Mouse (Mus musculus): ENCODE results near the gene Gpr162. TPM values are rescaled to one million over a fixed set of nuclear protein-coding genes. Genes with fewer than 3 reads are reported as not detected.

The Gpr162 gene
- polyA plus RNA-seq, 1 experiment: 2.4 TPM

GRCm38 (mm10) chr6:124866560-124866959 is 2.8 kb upstream of the Gpr162 start:
- Histone ChIP-seq H3K9ac (ENCODE audit: low read depth, poor library complexity, severe bottlenecking) (no peak overlapping the region), H3K36me3 (ENCODE audit: control insufficient read depth, insufficient read depth, low read length, poor library complexity, severe bottlenecking) (no peaks in the 10 kb centered on the region), H3K4me1 (ENCODE audit: control insufficient read depth, insufficient read depth, low read length) (peaks cover 6% of the 10 kb centered on the region), H3K4me3 (ENCODE audit: low read depth, low read length) (no peak overlapping the region), H3K27me3 (ENCODE audit: control insufficient read depth, insufficient read depth, low read length, poor library complexity, severe bottlenecking) (no peaks in the 10 kb centered on the region), H3K27ac (ENCODE audit: insufficient read depth, low read length) (no peak overlapping the region), H3K9me3 (replicated peaks; ENCODE audit: control insufficient read depth, insufficient read depth, low read length, poor library complexity, severe bottlenecking) (no peaks in the 10 kb centered on the region)
- TF ChIP-seq CTCF (IDR thresholded peaks at IDR 0.05; ENCODE audit: low read depth, low read length): no peak
- TF ChIP-seq POLR2A (IDR thresholded peaks at IDR 0.05; ENCODE audit: insufficient read depth, low read length): no peak
- no peak for TF ChIP-seq EP300 (IDR thresholded peaks at IDR 0.05; ENCODE audit: insufficient read depth, low read depth, low read length)

GRCm38 (mm10) chr6:124865766-124866362 is 2.1 kb upstream of the Gpr162 start:
- no peak overlapping the region for H3K9ac ChIP-seq (ENCODE audit: low read depth, poor library complexity, severe bottlenecking)
- H3K36me3 ChIP-seq (ENCODE audit: control insufficient read depth, insufficient read depth, low read length, poor library complexity, severe bottlenecking): no peaks in the 10 kb centered on the region
- H3K9me3 ChIP-seq (replicated peaks; ENCODE audit: control insufficient read depth, insufficient read depth, low read length, poor library complexity, severe bottlenecking): no peaks in the 10 kb centered on the region
- peaks cover 10% of the 10 kb centered on the region for H3K4me1 ChIP-seq (ENCODE audit: control insufficient read depth, insufficient read depth, low read length)
- no peak overlapping the region for H3K27ac ChIP-seq (ENCODE audit: insufficient read depth, low read length)
- no peaks in the 10 kb centered on the region for H3K27me3 ChIP-seq (ENCODE audit: control insufficient read depth, insufficient read depth, low read length, poor library complexity, severe bottlenecking)
- TF ChIP-seq POLR2A (IDR thresholded peaks at IDR 0.05; ENCODE audit: insufficient read depth, low read length) (no peak), CTCF (IDR thresholded peaks at IDR 0.05; ENCODE audit: low read depth, low read length) (no peak)
- H3K4me3 ChIP-seq (ENCODE audit: low read depth, low read length): no peak overlapping the region

- Histone ChIP-seq H3K9ac (ENCODE audit: low read depth, poor library complexity, severe bottlenecking) (peak overlapping the region; percentile 78), H3K4me3 (ENCODE audit: low read depth, low read length) (peak overlapping the region; percentile 57), H3K9me3 (replicated peaks; ENCODE audit: control insufficient read depth, insufficient read depth, low read length, poor library complexity, severe bottlenecking) (no peaks in the 10 kb centered on the region), H3K36me3 (ENCODE audit: control insufficient read depth, insufficient read depth, low read length, poor library complexity, severe bottlenecking) (no peaks in the 10 kb centered on the region), H3K27me3 (ENCODE audit: control insufficient read depth, insufficient read depth, low read length, poor library complexity, severe bottlenecking) (no peaks in the 10 kb centered on the region), H3K27ac (ENCODE audit: insufficient read depth, low read length) (no peak overlapping the region), H3K4me1 (ENCODE audit: control insufficient read depth, insufficient read depth, low read length) (peaks cover 13% of the 10 kb centered on the region)
- TF ChIP-seq EP300 (IDR thresholded peaks at IDR 0.05; ENCODE audit: insufficient read depth, low read depth, low read length) (no peak), POLR2A (IDR thresholded peaks at IDR 0.05; ENCODE audit: insufficient read depth, low read length) (no peak), CTCF (IDR thresholded peaks at IDR 0.05; ENCODE audit: low read depth, low read length) (peak; percentile 30)
Measured at GRCm38 (mm10) chr6:124863125-124863657, 592 bp downstream of the Gpr162 start.

- Histone ChIP-seq H3K9me3 (replicated peaks; ENCODE audit: control insufficient read depth, insufficient read depth, low read length, poor library complexity, severe bottlenecking) (no peaks in the 10 kb centered on the region), H3K27ac (ENCODE audit: insufficient read depth, low read length) (no peak overlapping the region), H3K36me3 (ENCODE audit: control insufficient read depth, insufficient read depth, low read length, poor library complexity, severe bottlenecking) (no peaks in the 10 kb centered on the region), H3K4me3 (ENCODE audit: low read depth, low read length) (no peak overlapping the region), H3K4me1 (ENCODE audit: control insufficient read depth, insufficient read depth, low read length) (peaks cover 13% of the 10 kb centered on the region), H3K9ac (ENCODE audit: low read depth, poor library complexity, severe bottlenecking) (no peak overlapping the region), H3K27me3 (ENCODE audit: control insufficient read depth, insufficient read depth, low read length, poor library complexity, severe bottlenecking) (no peaks in the 10 kb centered on the region)
- no peak for TF ChIP-seq CTCF (IDR thresholded peaks at IDR 0.05; ENCODE audit: low read depth, low read length)
- TF ChIP-seq EP300 (IDR thresholded peaks at IDR 0.05; ENCODE audit: insufficient read depth, low read depth, low read length): no peak
- TF ChIP-seq POLR2A (IDR thresholded peaks at IDR 0.05; ENCODE audit: insufficient read depth, low read length): no peak
Measured at GRCm38 (mm10) chr6:124862406-124863124, 1.2 kb downstream of the Gpr162 start.

- H3K9me3 ChIP-seq (replicated peaks; ENCODE audit: control insufficient read depth, insufficient read depth, low read length, poor library complexity, severe bottlenecking): no peaks in the 10 kb centered on the region
- H3K4me1 ChIP-seq (ENCODE audit: control insufficient read depth, insufficient read depth, low read length): peaks cover 13% of the 10 kb centered on the region
- H3K27me3 ChIP-seq (ENCODE audit: control insufficient read depth, insufficient read depth, low read length, poor library complexity, severe bottlenecking): no peaks in the 10 kb centered on the region
- no peaks in the 10 kb centered on the region for H3K36me3 ChIP-seq (ENCODE audit: control insufficient read depth, insufficient read depth, low read length, poor library complexity, severe bottlenecking)
- H3K4me3 ChIP-seq (ENCODE audit: low read depth, low read length): no peak overlapping the region
- no peak overlapping the region for H3K27ac ChIP-seq (ENCODE audit: insufficient read depth, low read length)
- TF ChIP-seq CTCF (IDR thresholded peaks at IDR 0.05; ENCODE audit: low read depth, low read length): no peak
- TF ChIP-seq EP300 (IDR thresholded peaks at IDR 0.05; ENCODE audit: insufficient read depth, low read depth, low read length): no peak
- no peak for TF ChIP-seq POLR2A (IDR thresholded peaks at IDR 0.05; ENCODE audit: insufficient read depth, low read length)
- H3K9ac ChIP-seq (ENCODE audit: low read depth, poor library complexity, severe bottlenecking): no peak overlapping the region
Measured at GRCm38 (mm10) chr6:124861802-124862201, 2.0 kb downstream of the Gpr162 start.

GRCm38 (mm10) chr6:124861266-124861665 is 2.5 kb downstream of the Gpr162 start:
- no peaks in the 10 kb centered on the region for H3K36me3 ChIP-seq (ENCODE audit: control insufficient read depth, insufficient read depth, low read length, poor library complexity, severe bottlenecking)
- H3K27me3 ChIP-seq (ENCODE audit: control insufficient read depth, insufficient read depth, low read length, poor library complexity, severe bottlenecking): no peaks in the 10 kb centered on the region
- H3K4me3 ChIP-seq (ENCODE audit: low read depth, low read length): no peak overlapping the region
- TF ChIP-seq EP300 (IDR thresholded peaks at IDR 0.05; ENCODE audit: insufficient read depth, low read depth, low read length): no peak
- TF ChIP-seq CTCF (IDR thresholded peaks at IDR 0.05; ENCODE audit: low read depth, low read length): no peak
- TF ChIP-seq POLR2A (IDR thresholded peaks at IDR 0.05; ENCODE audit: insufficient read depth, low read length): no peak
- no peak overlapping the region for H3K27ac ChIP-seq (ENCODE audit: insufficient read depth, low read length)
- H3K4me1 ChIP-seq (ENCODE audit: control insufficient read depth, insufficient read depth, low read length): peaks cover 13% of the 10 kb centered on the region
- no peak overlapping the region for H3K9ac ChIP-seq (ENCODE audit: low read depth, poor library complexity, severe bottlenecking)
- H3K9me3 ChIP-seq (replicated peaks; ENCODE audit: control insufficient read depth, insufficient read depth, low read length, poor library complexity, severe bottlenecking): no peaks in the 10 kb centered on the region

Measured in ES-Bruce4 (cell line).